Mouse (Mus musculus): ENCODE data around the gene Hdac5. TPM values are rescaled to one million over a fixed set of nuclear protein-coding genes. Genes with fewer than 3 reads are reported as not detected.

Gene Hdac5
- polyA plus RNA-seq, 1 experiment = 68.9 TPM

DNA sequence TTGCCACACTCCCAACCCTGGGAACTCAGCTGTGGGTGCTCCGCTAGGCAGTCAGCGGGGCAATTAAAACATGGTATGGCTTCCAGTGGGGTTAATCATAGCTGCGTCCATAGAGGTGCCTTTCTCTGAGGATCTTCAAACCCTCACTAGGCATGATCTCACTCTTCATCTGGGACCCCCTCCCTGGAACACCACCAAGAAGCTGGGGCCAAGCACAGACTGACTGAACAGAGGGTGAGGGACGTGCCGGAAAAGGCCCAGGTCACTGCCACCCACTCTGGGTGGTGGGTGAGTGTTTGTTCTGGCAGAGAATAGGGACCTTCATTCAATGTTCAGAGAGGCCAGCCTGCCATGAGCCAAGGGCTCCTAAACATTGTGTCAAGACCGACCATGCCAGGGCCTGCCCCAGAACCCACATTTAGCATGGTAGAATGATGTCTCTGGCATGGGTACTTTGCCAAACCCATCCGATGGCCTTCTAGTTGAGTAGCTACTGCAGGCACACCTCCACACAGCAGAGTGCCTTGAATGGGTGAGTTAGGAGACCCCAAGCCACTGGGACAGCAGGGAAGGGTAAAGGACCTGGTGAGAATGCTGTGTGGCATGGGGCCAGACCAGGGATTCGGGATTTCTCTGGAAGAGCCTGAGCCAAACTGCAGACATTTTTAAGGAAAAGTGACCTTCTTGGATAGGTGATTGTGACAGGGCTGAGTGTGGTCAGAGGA lies 36.8 kb upstream of the Hdac5 start:
- Histone ChIP-seq H3K27ac (ENCODE audit: control insufficient read depth, insufficient read depth, low read depth, low read length) (no peak overlapping the region), H3K4me3 (ENCODE audit: control insufficient read depth, low read depth, low read length) (no peak overlapping the region), H3K27me3 (ENCODE audit: control insufficient read depth, insufficient read depth, low read length) (no peaks in the 10 kb centered on the region), H3K36me3 (ENCODE audit: control insufficient read depth, insufficient read depth, low read length) (no peaks in the 10 kb centered on the region; the same call in 1 of the 2 replicates), H3K4me1 (ENCODE audit: control insufficient read depth, insufficient read depth, low read length) (no peaks in the 10 kb centered on the region)
- no peak for TF ChIP-seq CTCF (IDR thresholded peaks at IDR 0.05; ENCODE audit: control insufficient read depth, insufficient read depth, insufficient replicate concordance, low read depth, low read length)
- no peak for TF ChIP-seq POLR2A (IDR thresholded peaks at IDR 0.05; ENCODE audit: control insufficient read depth, low read depth, low read length)

GRCm38 (mm10) chr11:102265816-102266215 lies 35.9 kb upstream of the Hdac5 start:
- no peaks in the 10 kb centered on the region for H3K4me1 ChIP-seq (ENCODE audit: control insufficient read depth, insufficient read depth, low read length)
- TF ChIP-seq POLR2A (IDR thresholded peaks at IDR 0.05; ENCODE audit: control insufficient read depth, low read depth, low read length) (no peak), CTCF (IDR thresholded peaks at IDR 0.05; ENCODE audit: control insufficient read depth, insufficient read depth, insufficient replicate concordance, low read depth, low read length) (no peak)
- H3K4me3 ChIP-seq (ENCODE audit: control insufficient read depth, low read depth, low read length) = no peak overlapping the region
- H3K27me3 ChIP-seq (ENCODE audit: control insufficient read depth, insufficient read depth, low read length) = no peaks in the 10 kb centered on the region
- H3K27ac ChIP-seq (ENCODE audit: control insufficient read depth, insufficient read depth, low read depth, low read length) = no peak overlapping the region
- H3K36me3 ChIP-seq (ENCODE audit: control insufficient read depth, insufficient read depth, low read length) = no peaks in the 10 kb centered on the region; the same call in 1 of the 2 replicates

DNA sequence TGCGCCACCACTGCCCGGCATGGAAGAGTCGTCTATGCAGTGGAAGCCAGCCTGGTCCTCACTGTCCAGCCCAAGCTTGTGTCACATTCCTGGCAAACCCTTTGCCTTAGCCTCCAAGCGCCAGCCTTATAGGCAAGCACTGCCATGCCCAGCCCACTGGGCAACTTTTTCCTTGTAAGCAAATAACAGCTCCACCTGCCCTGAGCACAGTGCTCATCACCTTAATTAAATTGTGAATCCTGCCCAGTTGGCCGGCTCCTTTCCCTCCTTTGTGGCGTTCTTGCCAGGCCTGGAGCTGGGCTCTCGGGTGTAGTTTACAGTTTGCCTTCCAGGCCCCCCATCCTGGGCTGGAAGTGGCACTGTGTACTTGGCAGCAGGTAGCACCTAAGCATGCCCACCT lies 33.2 kb upstream of the Hdac5 start:
- Histone ChIP-seq H3K4me3 (ENCODE audit: control insufficient read depth, low read depth, low read length) (no peak overlapping the region), H3K4me1 (ENCODE audit: control insufficient read depth, insufficient read depth, low read length) (no peaks in the 10 kb centered on the region), H3K36me3 (ENCODE audit: control insufficient read depth, insufficient read depth, low read length) (peaks cover 2% of the 10 kb centered on the region), H3K27me3 (ENCODE audit: control insufficient read depth, insufficient read depth, low read length) (no peaks in the 10 kb centered on the region), H3K27ac (ENCODE audit: control insufficient read depth, insufficient read depth, low read depth, low read length) (no peak overlapping the region)
- TF ChIP-seq CTCF (IDR thresholded peaks at IDR 0.05; ENCODE audit: control insufficient read depth, insufficient read depth, insufficient replicate concordance, low read depth, low read length) (no peak), POLR2A (IDR thresholded peaks at IDR 0.05; ENCODE audit: control insufficient read depth, low read depth, low read length) (no peak)

DNA sequence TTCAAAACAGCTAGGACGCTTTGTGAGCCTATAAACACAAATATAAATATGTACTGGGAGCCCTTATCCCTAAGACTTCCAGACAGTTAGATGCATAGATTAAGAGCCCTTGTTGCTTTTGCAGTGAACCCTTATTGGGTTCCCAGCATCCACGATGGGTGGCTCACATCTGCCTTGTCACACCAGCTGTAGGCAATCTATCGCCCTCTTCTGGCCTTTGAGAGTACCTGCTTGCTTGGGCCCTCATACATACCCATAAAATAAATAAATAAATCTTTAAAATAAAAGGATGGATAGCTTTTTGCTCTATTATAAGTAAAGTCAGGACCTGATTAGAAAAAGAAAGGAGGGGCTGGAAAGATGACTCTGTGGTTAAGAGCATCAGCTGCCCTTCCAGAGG lies 28.6 kb upstream of the Hdac5 start:
- Histone ChIP-seq H3K27me3 (ENCODE audit: control insufficient read depth, insufficient read depth, low read length) (no peaks in the 10 kb centered on the region), H3K36me3 (ENCODE audit: control insufficient read depth, insufficient read depth, low read length) (peaks cover 2% of the 10 kb centered on the region), H3K4me1 (ENCODE audit: control insufficient read depth, insufficient read depth, low read length) (no peaks in the 10 kb centered on the region), H3K27ac (ENCODE audit: control insufficient read depth, insufficient read depth, low read depth, low read length) (no peak overlapping the region), H3K4me3 (ENCODE audit: control insufficient read depth, low read depth, low read length) (no peak overlapping the region)
- no peak for TF ChIP-seq POLR2A (IDR thresholded peaks at IDR 0.05; ENCODE audit: control insufficient read depth, low read depth, low read length)
- no peak; the same call in 1 of the 2 replicates for TF ChIP-seq CTCF (IDR thresholded peaks at IDR 0.05; ENCODE audit: control insufficient read depth, insufficient read depth, insufficient replicate concordance, low read depth, low read length)

- Histone ChIP-seq H3K27me3 (ENCODE audit: control insufficient read depth, insufficient read depth, low read length) (no peaks in the 10 kb centered on the region), H3K4me1 (ENCODE audit: control insufficient read depth, insufficient read depth, low read length) (no peaks in the 10 kb centered on the region), H3K27ac (ENCODE audit: control insufficient read depth, insufficient read depth, low read depth, low read length) (no peak overlapping the region), H3K36me3 (ENCODE audit: control insufficient read depth, insufficient read depth, low read length) (peaks cover 2% of the 10 kb centered on the region), H3K4me3 (ENCODE audit: control insufficient read depth, low read depth, low read length) (no peak overlapping the region)
- TF ChIP-seq POLR2A (IDR thresholded peaks at IDR 0.05; ENCODE audit: control insufficient read depth, low read depth, low read length) (no peak), CTCF (IDR thresholded peaks at IDR 0.05; ENCODE audit: control insufficient read depth, insufficient read depth, insufficient replicate concordance, low read depth, low read length) (no peak)
These were observed 28.1 kb upstream of the Hdac5 start for GRCm38 (mm10) chr11:102258095-102258494.

- Histone ChIP-seq H3K27ac (ENCODE audit: control insufficient read depth, insufficient read depth, low read depth, low read length) (no peak overlapping the region), H3K36me3 (ENCODE audit: control insufficient read depth, insufficient read depth, low read length) (peaks cover 2% of the 10 kb centered on the region; the same call in 1 of the 2 replicates), H3K4me1 (ENCODE audit: control insufficient read depth, insufficient read depth, low read length) (no peaks in the 10 kb centered on the region), H3K4me3 (ENCODE audit: control insufficient read depth, low read depth, low read length) (no peak overlapping the region), H3K27me3 (ENCODE audit: control insufficient read depth, insufficient read depth, low read length) (no peaks in the 10 kb centered on the region)
- no peak; the same call in 1 of the 2 replicates for TF ChIP-seq CTCF (IDR thresholded peaks at IDR 0.05; ENCODE audit: control insufficient read depth, insufficient read depth, insufficient replicate concordance, low read depth, low read length)
- TF ChIP-seq POLR2A (IDR thresholded peaks at IDR 0.05; ENCODE audit: control insufficient read depth, low read depth, low read length) = no peak
These were observed 27.5 kb upstream of the Hdac5 start for GRCm38 (mm10) chr11:102257514-102257913.

DNA sequence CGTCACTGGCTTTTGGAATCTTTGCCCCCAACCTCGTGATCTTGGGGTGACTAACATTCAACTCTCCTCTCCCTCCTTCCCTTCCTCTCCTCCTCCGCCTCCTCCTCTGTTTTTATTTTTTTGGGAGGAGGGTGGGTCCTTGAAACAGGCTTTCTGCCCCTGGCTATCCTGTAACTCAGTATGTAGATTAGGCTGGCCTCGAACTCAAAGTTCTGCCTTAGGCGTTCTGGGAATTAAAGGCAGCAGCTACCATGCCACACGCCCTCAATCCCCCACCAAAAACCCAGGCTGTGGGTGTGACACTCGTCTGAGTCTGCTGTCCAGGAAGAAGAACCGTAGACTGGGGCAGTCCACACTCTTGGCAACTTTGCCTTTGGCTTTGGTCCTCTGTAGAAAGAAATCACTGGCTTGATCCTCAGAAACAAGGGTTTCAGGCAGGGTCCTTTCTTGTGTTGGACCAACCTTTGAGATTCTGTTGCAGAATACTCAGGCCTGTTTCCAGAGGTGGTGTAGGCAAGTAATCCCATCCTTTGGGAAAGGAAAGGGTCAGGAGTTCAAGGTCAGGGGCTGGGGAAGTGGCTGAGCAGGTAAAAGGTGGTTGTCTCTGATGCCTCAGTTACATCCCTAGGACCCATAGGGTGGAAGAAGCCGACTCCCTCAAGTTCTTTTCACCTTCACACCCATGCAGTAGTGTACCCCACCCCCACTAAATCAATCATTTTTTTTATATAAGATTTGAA lies 19.6 kb upstream of the Hdac5 start:
- peak overlapping the region; percentile 88 for H3K4me3 ChIP-seq (ENCODE audit: control insufficient read depth, low read depth, low read length)
- peak overlapping the region; percentile 63 for H3K27ac ChIP-seq (ENCODE audit: control insufficient read depth, insufficient read depth, low read depth, low read length)
- no peaks in the 10 kb centered on the region for H3K27me3 ChIP-seq (ENCODE audit: control insufficient read depth, insufficient read depth, low read length)
- H3K4me1 ChIP-seq (ENCODE audit: control insufficient read depth, insufficient read depth, low read length) = peaks cover 9% of the 10 kb centered on the region
- TF ChIP-seq CTCF (IDR thresholded peaks at IDR 0.05; ENCODE audit: control insufficient read depth, insufficient read depth, insufficient replicate concordance, low read depth, low read length) (no peak), POLR2A (IDR thresholded peaks at IDR 0.05; ENCODE audit: control insufficient read depth, low read depth, low read length) (no peak)
- no peaks in the 10 kb centered on the region for H3K36me3 ChIP-seq (ENCODE audit: control insufficient read depth, insufficient read depth, low read length)
